Mouse (Mus musculus) myocyte (in vitro differentiated cells): ENCODE results near the gene Etv5.

Experiments used
- CEBPB ChIP-seq: IDR thresholded peaks from 2 replicates; pipeline ENCODE4 v1.6.1; 2011; ENCODE audit warnings: mild to moderate bottlenecking, moderate library complexity; ENCODE audit not compliant: poor library complexity, insufficient read depth, severe bottlenecking
- E2F4 ChIP-seq: IDR thresholded peaks from one replicate; pipeline ENCODE4 v1.6.1; 2011; ENCODE audit warnings: mild to moderate bottlenecking, control low read depth, moderate library complexity; ENCODE audit not compliant: insufficient read depth
- MAX ChIP-seq: IDR thresholded peaks from one replicate; pipeline ENCODE4 v1.6.1; 2011; ENCODE audit warnings: low read depth, mild to moderate bottlenecking, control low read depth
- MYOD1 ChIP-seq, 3 experiments: IDR thresholded peaks; one replicate each; pipeline ENCODE4 v1.6.1; 2011; ENCODE audit warnings: control low read depth in 2 of 3, low read depth in 2 of 3, mild to moderate bottlenecking in 2 of 3, moderate library complexity in 1 of 3; ENCODE audit not compliant: insufficient read length in 2 of 3, control insufficient read depth in 1 of 3
- MYOG ChIP-seq, 3 experiments: IDR thresholded peaks; one replicate each; pipeline ENCODE4 v1.6.1; 2011; ENCODE audit warnings: control low read depth in 2 of 3, low read depth in 2 of 3, mild to moderate bottlenecking in 2 of 3; ENCODE audit not compliant: insufficient read length in 2 of 3, control insufficient read depth in 1 of 3, insufficient read depth in 1 of 3
- POLR2A ChIP-seq: IDR thresholded peaks from one replicate; pipeline ENCODE4 v1.6.1; 2011; ENCODE audit warnings: low read depth, mild to moderate bottlenecking, control low read depth, moderate library complexity; ENCODE audit not compliant: insufficient read length
- REST ChIP-seq: IDR thresholded peaks from one replicate; pipeline ENCODE4 v1.6.1; 2011; ENCODE audit warnings: mild to moderate bottlenecking, control low read depth, moderate library complexity; ENCODE audit not compliant: insufficient read depth, insufficient read length
- TCF12 ChIP-seq: IDR thresholded peaks from one replicate; pipeline ENCODE4 v1.6.1; 2011; ENCODE audit warnings: mild to moderate bottlenecking, control low read depth; ENCODE audit not compliant: poor library complexity, insufficient read depth, severe bottlenecking
- TCF3 ChIP-seq: IDR thresholded peaks from one replicate; pipeline ENCODE4 v1.6.1; 2011; ENCODE audit warnings: low read depth, control low read depth; ENCODE audit not compliant: insufficient read length
- USF1 ChIP-seq: IDR thresholded peaks from one replicate; pipeline ENCODE4 v1.6.1; 2011; ENCODE audit warnings: low read depth, mild to moderate bottlenecking, control low read depth, moderate library complexity

DNA sequence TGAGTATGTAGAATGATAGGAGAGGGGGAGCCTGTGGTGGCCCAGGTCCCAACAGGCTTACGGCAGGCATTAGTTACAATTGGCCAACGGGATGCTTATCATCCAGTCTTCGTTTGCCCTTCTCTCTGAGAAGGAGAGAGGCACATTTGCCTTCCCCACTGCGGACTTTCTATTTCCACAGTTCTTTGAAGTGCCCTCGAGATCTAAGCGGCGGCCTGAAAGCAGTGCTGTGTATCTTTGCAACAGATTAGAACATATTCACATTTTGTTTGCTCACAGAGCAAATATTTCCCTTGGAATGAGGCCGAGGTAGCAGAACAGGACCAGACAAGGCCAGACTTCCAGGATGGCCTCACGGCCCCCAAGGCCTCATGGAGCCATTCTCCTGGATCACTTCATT is 12.6 kb upstream of the Etv5 start:
- TF ChIP-seq MYOD1 (IDR thresholded peaks at IDR 0.05; ENCODE audit: control insufficient read depth in 1 of 3, insufficient read length in 2 of 3, low read depth in 2 of 3) (no peak), POLR2A (no peak), USF1 (no peak), MAX (no peak), TCF12 (no peak), REST (no peak), MYOG (IDR thresholded peaks at IDR 0.05; ENCODE audit: control insufficient read depth in 1 of 3, insufficient read depth in 1 of 3, insufficient read length in 2 of 3, low read depth in 2 of 3) (no peak), TCF3 (no peak), CEBPB (no peak), E2F4 (no peak)
